Mouse (Mus musculus) limb, embryonic 13.5 days (tissue): ENCODE results near the gene Lef1. TPM values are rescaled to one million over a fixed set of nuclear protein-coding genes. Genes with fewer than 3 reads are reported as not detected.

ENCODE experiments used
- ATAC-seq: fragments of 200-750 bp; cut with Nextera tagmentation; 2 replicates; pipeline ENCODE4 v1.8.0; 2017; ENCODE audit warnings: low read depth, moderate number of reproducible peaks, moderate TSS enrichment; ENCODE audit not compliant: low FRiP score
- H3K27ac ChIP-seq: fragments of 300-500 bp; sonication (generic); 2 replicates; pipeline ENCODE4 v1.5.1; 2015; ENCODE audit warnings: inconsistent platforms, mild to moderate bottlenecking, moderate library complexity
- H3K27me3 ChIP-seq: fragments of 300-500 bp; sonication (generic); 2 replicates; pipeline ENCODE4 v1.6.1; 2015; ENCODE audit warnings: mild to moderate bottlenecking, inconsistent platforms
- H3K36me3 ChIP-seq: fragments of 300-500 bp; sonication (generic); 2 replicates; pipeline ENCODE4 v1.6.1; 2015; ENCODE audit warnings: inconsistent platforms, mild to moderate bottlenecking, moderate library complexity
- H3K4me1 ChIP-seq: fragments of 300-500 bp; sonication (generic); 2 replicates; pipeline ENCODE4 v1.6.1; 2015; ENCODE audit warnings: inconsistent platforms
- H3K4me2 ChIP-seq: fragments of 300-500 bp; sonication (generic); replicated peaks from 2 replicates; pipeline ENCODE4 v1.6.1; 2015; ENCODE audit warnings: inconsistent platforms, mild to moderate bottlenecking, moderate library complexity
- H3K4me3 ChIP-seq: fragments of 300-500 bp; sonication (generic); 2 replicates; pipeline ENCODE4 v1.5.1; 2015; ENCODE audit warnings: moderate library complexity, mild to moderate bottlenecking, inconsistent platforms
- H3K9ac ChIP-seq: fragments of 300-500 bp; sonication (generic); 2 replicates; pipeline ENCODE4 v1.6.1; 2015; ENCODE audit warnings: mild to moderate bottlenecking, inconsistent platforms
- H3K9me3 ChIP-seq: fragments of 300-500 bp; sonication (generic); 2 replicates; pipeline ENCODE4 v1.6.1; 2016; ENCODE audit warnings: inconsistent platforms
- WGBS: fragments of 180-500 bp; shearing (Covaris S2); methylation state at CpG from one replicate; pipeline ENCODE4 v1.1.7; 2015; 5-methylcytosine and 5-hydroxymethylcytosine counted together
- polyA plus RNA-seq: library from polyadenylated mRNA; unstranded; fragments of >200 nt; fragmentation: Nextera tagmentation; extraction: Ambion mirVana; gene quantifications from 2 replicates; pipeline ENCODE4 v1.2.1, GENCODE M21; 2015

Lef1 gene
- polyA plus RNA-seq, 1 experiment from 2014 or later: 52.0 TPM

GRCm38 (mm10) chr3:131153896-131154295 lies 43.6 kb downstream of the Lef1 start:
- Histone ChIP-seq H3K27me3 (no peaks in the 10 kb centered on the region), H3K4me1 (peaks cover 31% of the 10 kb centered on the region), H3K4me3 (no peak overlapping the region), H3K27ac (no peak overlapping the region), H3K36me3 (no peaks in the 10 kb centered on the region), H3K9ac (no peak overlapping the region), H3K9me3 (no peaks in the 10 kb centered on the region), H3K4me2 (no peak overlapping the region)
- ATAC-seq: no peak
- 71% methylated on average over 4 of the region's 4 CpGs for WGBS

- Histone ChIP-seq H3K9ac (no peak overlapping the region), H3K4me3 (no peak overlapping the region), H3K4me1 (peaks cover 31% of the 10 kb centered on the region), H3K27ac (no peak overlapping the region), H3K36me3 (no peaks in the 10 kb centered on the region), H3K9me3 (no peaks in the 10 kb centered on the region), H3K4me2 (no peak overlapping the region), H3K27me3 (no peaks in the 10 kb centered on the region)
- ATAC-seq: no peak
- 78% methylated on average over 9 of the region's 9 CpGs for WGBS
Measured at GRCm38 (mm10) chr3:131154576-131154975, 44.3 kb downstream of the Lef1 start.

- Histone ChIP-seq H3K4me3 (no peak overlapping the region), H3K27me3 (no peaks in the 10 kb centered on the region), H3K36me3 (no peaks in the 10 kb centered on the region), H3K4me2 (no peak overlapping the region), H3K27ac (no peak overlapping the region), H3K9me3 (no peaks in the 10 kb centered on the region), H3K4me1 (peaks cover 31% of the 10 kb centered on the region), H3K9ac (no peak overlapping the region)
- ATAC-seq: no peak
- WGBS: 71% methylated on average over 7 of the region's 7 CpGs
Measured at GRCm38 (mm10) chr3:131155066-131155465, 44.8 kb downstream of the Lef1 start.

GRCm38 (mm10) chr3:131155657-131156056 lies 45.4 kb downstream of the Lef1 start:
- no peaks in the 10 kb centered on the region for H3K9me3 ChIP-seq
- WGBS: 32% methylated on average over 3 of the region's 3 CpGs
- no peak overlapping the region for H3K4me3 ChIP-seq
- H3K27me3 ChIP-seq: no peaks in the 10 kb centered on the region
- H3K4me2 ChIP-seq: no peak overlapping the region
- H3K36me3 ChIP-seq: no peaks in the 10 kb centered on the region
- no peak overlapping the region for H3K9ac ChIP-seq
- H3K4me1 ChIP-seq: peaks cover 35% of the 10 kb centered on the region
- no peak for ATAC-seq
- H3K27ac ChIP-seq: no peak overlapping the region

GRCm38 (mm10) chr3:131156377-131156776 lies 46.1 kb downstream of the Lef1 start:
- Histone ChIP-seq H3K4me1 (peaks cover 35% of the 10 kb centered on the region), H3K9me3 (no peaks in the 10 kb centered on the region), H3K36me3 (no peaks in the 10 kb centered on the region), H3K4me2 (peak overlapping the region; percentile 30), H3K27me3 (no peaks in the 10 kb centered on the region), H3K4me3 (no peak overlapping the region), H3K27ac (no peak overlapping the region), H3K9ac (peak overlapping the region; percentile 13; the same call in 1 of the 2 replicates)
- WGBS: 17% methylated on average over 11 of the region's 11 CpGs
- ATAC-seq: peak; percentile 22; the same call in 1 of the 2 replicates

GRCm38 (mm10) chr3:131157471-131157870 lies 47.2 kb downstream of the Lef1 start:
- Histone ChIP-seq H3K4me1 (peaks cover 35% of the 10 kb centered on the region), H3K36me3 (no peaks in the 10 kb centered on the region), H3K4me2 (no peak overlapping the region), H3K4me3 (no peak overlapping the region), H3K27ac (no peak overlapping the region), H3K9ac (no peak overlapping the region), H3K27me3 (no peaks in the 10 kb centered on the region), H3K9me3 (no peaks in the 10 kb centered on the region)
- 50% methylated on average over 7 of the region's 7 CpGs for WGBS
- ATAC-seq: no peak

- WGBS: 47% methylated on average over 12 of the region's 12 CpGs
- Histone ChIP-seq H3K36me3 (no peaks in the 10 kb centered on the region), H3K27me3 (no peaks in the 10 kb centered on the region), H3K9me3 (no peaks in the 10 kb centered on the region), H3K4me2 (no peak overlapping the region), H3K9ac (no peak overlapping the region), H3K4me3 (no peak overlapping the region), H3K27ac (no peak overlapping the region), H3K4me1 (peaks cover 35% of the 10 kb centered on the region)
- no peak for ATAC-seq
Measured at GRCm38 (mm10) chr3:131159204-131159760, 49.0 kb downstream of the Lef1 start.

- Histone ChIP-seq H3K9ac (no peak overlapping the region), H3K36me3 (no peaks in the 10 kb centered on the region), H3K27me3 (no peaks in the 10 kb centered on the region), H3K4me1 (peaks cover 34% of the 10 kb centered on the region), H3K27ac (no peak overlapping the region), H3K4me2 (no peak overlapping the region), H3K9me3 (no peaks in the 10 kb centered on the region), H3K4me3 (no peak overlapping the region)
- ATAC-seq: no peak
- 76% methylated on average over 14 of the region's 14 CpGs for WGBS
Measured at GRCm38 (mm10) chr3:131159881-131160615, 49.8 kb downstream of the Lef1 start.

- no peak for ATAC-seq
- 69% methylated on average over 7 of the region's 7 CpGs for WGBS
- no peak overlapping the region for H3K27ac ChIP-seq
- H3K4me1 ChIP-seq: peaks cover 25% of the 10 kb centered on the region
- no peak overlapping the region for H3K4me2 ChIP-seq
- H3K36me3 ChIP-seq: no peaks in the 10 kb centered on the region
- H3K9ac ChIP-seq: no peak overlapping the region
- H3K4me3 ChIP-seq: no peak overlapping the region
- H3K27me3 ChIP-seq: no peaks in the 10 kb centered on the region
- no peaks in the 10 kb centered on the region for H3K9me3 ChIP-seq
Measured at GRCm38 (mm10) chr3:131160921-131161320, 50.6 kb downstream of the Lef1 start.

GRCm38 (mm10) chr3:131167731-131168130 lies 57.5 kb downstream of the Lef1 start:
- 91% methylated on average over 4 of the region's 4 CpGs for WGBS
- H3K4me1 ChIP-seq: peaks cover 15% of the 10 kb centered on the region
- H3K9ac ChIP-seq: no peak overlapping the region
- no peaks in the 10 kb centered on the region for H3K9me3 ChIP-seq
- no peak overlapping the region for H3K4me2 ChIP-seq
- H3K27me3 ChIP-seq: no peaks in the 10 kb centered on the region
- no peak overlapping the region for H3K4me3 ChIP-seq
- no peak overlapping the region for H3K27ac ChIP-seq
- no peak for ATAC-seq
- no peaks in the 10 kb centered on the region for H3K36me3 ChIP-seq

GRCm38 (mm10) chr3:131169161-131169560 lies 58.9 kb downstream of the Lef1 start:
- no peaks in the 10 kb centered on the region for H3K36me3 ChIP-seq
- H3K9me3 ChIP-seq: no peaks in the 10 kb centered on the region
- peaks cover 19% of the 10 kb centered on the region for H3K4me1 ChIP-seq
- no peak overlapping the region for H3K9ac ChIP-seq
- 85% methylated on average over 6 of the region's 6 CpGs for WGBS
- ATAC-seq: no peak
- no peak overlapping the region for H3K27ac ChIP-seq
- no peak overlapping the region for H3K4me2 ChIP-seq
- no peak overlapping the region for H3K4me3 ChIP-seq
- no peaks in the 10 kb centered on the region for H3K27me3 ChIP-seq

GRCm38 (mm10) chr3:131170099-131170643 lies 59.9 kb downstream of the Lef1 start:
- H3K4me3 ChIP-seq: no peak overlapping the region
- H3K36me3 ChIP-seq: no peaks in the 10 kb centered on the region
- 81% methylated on average over 6 of the region's 6 CpGs for WGBS
- no peak overlapping the region for H3K4me2 ChIP-seq
- no peaks in the 10 kb centered on the region for H3K9me3 ChIP-seq
- peaks cover 20% of the 10 kb centered on the region for H3K4me1 ChIP-seq
- no peak overlapping the region for H3K9ac ChIP-seq
- no peak overlapping the region for H3K27ac ChIP-seq
- ATAC-seq: no peak
- H3K27me3 ChIP-seq: no peaks in the 10 kb centered on the region
